Mouse (Mus musculus) urinary bladder, adult 18-20 months (tissue): ENCODE results near the gene Klhdc2.

Experiments used
- DNase-seq, 2 experiments: peaks; one replicate each; pipeline ENCODE4 v3.0.0; 2022; ENCODE audit warnings: low spot score in 2 of 2, mixed read lengths in 2 of 2

Gene Klhdc2

DNA sequence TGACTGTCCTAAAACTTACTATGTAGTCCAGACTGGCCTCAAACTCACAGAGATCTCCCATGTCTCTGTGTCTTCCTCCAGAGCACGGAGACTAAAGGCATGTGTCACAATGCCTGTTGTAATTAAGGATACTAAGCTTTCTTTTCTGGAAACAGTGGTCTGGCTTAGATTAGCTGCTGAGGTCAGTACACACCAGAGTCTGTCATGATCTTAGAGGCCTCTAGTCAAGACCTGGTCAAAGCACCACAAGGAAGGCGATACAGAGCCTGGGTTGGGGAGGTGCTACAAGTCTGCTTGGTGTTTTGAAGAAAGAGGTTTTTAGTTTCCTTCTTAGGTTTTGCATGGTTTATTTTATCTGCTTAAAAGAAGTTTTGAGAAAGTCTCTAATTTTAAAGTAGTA lies 3.9 kb downstream of the Klhdc2 start:
- DNase-seq = no peak

DNA sequence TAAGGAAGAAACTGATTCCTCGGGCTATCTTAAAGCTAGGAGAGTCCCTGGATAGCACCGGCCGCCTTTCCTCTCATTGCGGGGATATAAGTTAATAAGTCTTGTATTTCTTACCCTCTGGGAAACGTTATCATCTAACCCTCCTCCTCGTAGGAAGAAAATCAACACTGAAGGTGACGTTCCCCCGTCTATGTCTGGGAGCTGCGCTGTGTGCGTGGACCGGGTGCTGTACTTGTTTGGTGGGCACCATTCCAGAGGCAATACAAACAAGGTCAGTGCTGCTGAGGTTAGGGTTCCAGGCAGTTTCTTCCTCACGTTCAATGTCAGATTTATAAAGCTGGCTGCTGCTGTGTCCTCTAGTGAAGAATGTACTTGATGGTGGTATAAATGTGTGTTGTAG lies 5.7 kb downstream of the Klhdc2 start:
- no peak for DNase-seq

DNA sequence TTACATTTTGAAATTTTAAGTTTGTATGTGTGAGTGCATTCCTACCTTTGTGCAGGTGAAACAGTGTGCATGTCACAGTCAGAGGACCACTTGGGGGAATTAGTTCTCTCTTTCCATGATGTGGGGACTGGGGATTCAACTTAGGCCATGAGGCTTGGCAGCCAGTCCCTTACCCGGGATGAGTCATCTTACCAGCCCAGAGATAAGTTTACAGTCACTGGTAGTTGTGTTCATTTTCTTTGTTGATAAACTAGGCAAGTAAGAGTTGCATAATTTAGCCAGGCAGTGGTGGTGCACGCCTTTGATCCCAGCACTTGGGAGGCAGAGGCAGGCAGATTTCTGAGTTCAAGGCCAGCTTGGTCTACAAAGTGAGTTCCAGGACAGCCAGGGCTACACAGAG lies 7.6 kb downstream of the Klhdc2 start:
- DNase-seq = no peak

DNA sequence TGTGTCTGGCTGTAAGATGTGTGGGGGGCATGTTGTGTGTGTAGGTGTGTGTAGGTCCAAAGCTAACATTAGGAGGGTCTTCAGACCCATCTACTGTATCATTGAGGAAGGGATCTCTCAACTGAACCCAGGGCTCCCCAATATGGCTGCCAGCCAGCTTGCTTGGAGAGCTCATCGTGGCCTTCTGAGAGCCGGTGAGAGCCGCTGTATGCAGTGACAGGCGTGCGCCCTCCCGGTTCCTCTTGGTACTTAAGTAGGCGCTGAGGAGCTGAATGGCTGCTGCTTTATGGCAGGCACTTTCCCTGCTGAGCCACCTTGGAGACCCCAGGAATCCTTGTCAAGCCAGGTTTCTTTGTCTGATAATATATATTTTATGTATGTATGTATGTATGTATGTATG lies 9.9 kb downstream of the Klhdc2 start:
- DNase-seq = no peak

DNA sequence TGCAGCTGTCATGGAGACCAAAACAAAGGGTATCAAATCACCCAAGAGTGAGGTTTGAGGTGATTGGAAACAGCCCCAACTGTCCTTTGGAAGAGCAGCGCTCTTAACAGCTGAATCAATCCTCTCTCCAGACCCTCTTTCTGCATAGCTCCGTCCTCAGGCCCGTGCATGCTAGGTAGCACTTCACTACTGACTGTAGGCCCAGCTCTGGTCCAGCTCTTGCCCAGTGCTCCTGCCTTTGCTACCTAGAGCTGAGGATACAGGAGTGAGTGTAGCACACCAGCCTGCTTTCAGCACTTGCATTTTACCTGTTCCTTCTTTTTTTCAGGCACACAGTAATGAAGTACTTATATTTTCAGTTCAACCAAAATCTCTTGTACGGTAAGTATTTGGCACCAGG lies 13.2 kb downstream of the Klhdc2 start:
- no peak for DNase-seq

DNA sequence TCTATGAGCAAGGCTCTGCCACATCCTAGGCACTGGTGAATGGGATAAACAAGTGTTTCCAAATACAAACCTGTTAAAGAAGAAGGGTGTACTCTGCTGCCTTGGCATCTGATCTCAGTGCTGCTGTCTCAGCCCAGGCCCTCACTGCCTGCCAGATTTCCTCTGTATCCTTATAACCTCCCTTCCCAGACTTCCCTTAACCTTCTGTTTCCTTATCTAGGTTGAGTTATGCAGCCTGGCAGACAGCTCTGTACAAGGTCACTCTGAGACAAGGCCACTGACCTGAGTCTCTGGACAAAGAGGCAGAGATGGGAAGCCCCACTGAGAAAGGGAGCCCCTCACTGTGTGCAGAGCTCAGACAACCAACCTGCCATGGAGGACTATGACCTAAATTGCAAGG lies 21.9 kb downstream of the Klhdc2 start:
- DNase-seq = no peak

DNA sequence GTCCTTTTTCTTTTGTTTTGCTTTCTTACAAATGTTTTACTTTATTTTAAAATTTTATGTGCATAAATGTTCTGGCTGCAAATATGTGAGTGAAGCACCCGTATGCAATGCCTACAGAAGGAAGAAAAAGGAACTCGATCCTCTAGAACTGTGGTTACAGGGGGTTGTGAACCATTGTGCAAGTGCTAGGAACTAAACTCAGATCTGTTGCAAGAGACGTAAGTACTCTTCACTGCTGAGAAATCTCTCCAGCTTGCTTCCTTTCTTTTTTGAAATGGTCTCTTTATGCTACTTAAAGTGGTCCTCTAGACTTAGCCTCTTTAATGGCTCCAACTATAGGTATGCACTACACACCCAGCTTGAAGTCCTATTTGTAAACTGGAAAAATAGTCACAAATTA lies 34.7 kb downstream of the Klhdc2 start:
- no peak for DNase-seq

DNA sequence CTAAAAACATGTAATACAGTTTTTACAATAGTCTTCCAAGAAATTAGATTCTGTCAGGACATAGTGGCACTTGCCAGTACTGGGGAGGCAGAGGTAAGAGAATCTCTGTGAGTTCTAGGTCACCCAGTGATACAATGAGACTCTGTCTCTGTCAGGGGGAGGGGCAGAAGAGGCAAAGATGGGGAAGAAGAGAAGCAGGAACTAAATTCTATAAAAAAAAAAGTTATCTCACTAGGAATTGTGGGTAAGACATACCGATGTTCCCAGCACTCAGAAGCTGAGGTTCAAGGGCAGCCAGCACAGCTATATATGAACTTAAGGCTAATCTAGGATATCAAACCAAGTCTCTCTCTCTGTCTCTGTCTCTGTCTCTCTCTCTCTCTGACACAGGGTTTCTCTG lies 35.7 kb downstream of the Klhdc2 start:
- DNase-seq = no peak

DNA sequence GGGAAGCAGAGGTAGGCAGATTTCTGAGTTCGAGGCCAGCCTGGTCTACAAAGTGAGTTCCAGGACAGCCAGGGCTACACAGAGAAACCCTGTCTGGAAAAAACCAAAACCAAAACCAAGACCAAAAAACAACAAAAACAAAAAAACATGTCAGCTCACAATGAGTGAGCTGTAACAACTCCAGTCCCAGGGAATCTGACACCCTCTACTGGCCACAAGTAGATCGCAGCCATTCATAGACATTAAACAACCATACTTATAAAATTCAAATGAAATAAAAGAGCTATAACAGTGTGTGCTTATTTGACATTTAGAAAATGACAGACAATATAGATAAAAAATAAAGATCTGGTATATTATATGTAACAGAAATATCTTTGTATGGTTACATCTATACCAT lies 37.1 kb downstream of the Klhdc2 start:
- peak in 1 of 2 experiments; percentile 5 for DNase-seq

DNA sequence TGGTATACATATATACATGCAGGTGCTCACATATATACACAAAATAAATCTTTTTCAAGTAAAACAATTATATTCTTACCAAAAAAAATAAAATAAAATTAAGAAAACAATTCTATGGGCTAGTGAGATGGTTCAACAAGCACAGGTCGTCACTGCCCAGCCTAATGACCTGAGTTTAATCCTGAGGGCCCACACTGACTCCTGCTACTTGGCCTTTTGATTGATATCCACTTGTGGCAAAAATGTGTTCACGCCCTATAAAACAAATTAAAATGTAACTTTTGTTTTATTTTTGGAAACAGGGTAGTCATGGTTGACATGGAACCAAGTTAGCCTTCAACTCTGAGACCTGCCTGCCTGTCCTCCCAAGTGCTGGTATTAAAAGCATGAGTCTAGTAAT lies 53.4 kb downstream of the Klhdc2 start:
- no peak for DNase-seq

DNA sequence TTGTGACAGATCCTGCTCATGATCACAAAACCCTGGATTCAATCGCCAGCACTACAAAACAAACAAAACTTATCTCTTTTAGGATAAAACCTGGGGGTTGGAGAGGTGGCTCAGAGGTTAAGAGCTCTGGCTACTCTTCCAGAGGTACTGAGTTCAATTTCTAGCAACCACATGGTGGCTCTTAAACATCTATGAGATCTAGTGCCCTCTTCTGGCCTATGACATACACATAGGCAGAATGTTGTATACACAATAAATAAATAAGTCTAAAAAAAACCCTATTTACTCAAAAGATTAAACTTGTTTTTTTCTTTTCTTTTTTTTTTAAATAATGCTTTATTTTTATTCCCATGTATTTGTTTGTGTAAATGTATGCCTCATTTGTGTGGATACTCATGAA lies 55.2 kb downstream of the Klhdc2 start:
- no peak for DNase-seq

DNA sequence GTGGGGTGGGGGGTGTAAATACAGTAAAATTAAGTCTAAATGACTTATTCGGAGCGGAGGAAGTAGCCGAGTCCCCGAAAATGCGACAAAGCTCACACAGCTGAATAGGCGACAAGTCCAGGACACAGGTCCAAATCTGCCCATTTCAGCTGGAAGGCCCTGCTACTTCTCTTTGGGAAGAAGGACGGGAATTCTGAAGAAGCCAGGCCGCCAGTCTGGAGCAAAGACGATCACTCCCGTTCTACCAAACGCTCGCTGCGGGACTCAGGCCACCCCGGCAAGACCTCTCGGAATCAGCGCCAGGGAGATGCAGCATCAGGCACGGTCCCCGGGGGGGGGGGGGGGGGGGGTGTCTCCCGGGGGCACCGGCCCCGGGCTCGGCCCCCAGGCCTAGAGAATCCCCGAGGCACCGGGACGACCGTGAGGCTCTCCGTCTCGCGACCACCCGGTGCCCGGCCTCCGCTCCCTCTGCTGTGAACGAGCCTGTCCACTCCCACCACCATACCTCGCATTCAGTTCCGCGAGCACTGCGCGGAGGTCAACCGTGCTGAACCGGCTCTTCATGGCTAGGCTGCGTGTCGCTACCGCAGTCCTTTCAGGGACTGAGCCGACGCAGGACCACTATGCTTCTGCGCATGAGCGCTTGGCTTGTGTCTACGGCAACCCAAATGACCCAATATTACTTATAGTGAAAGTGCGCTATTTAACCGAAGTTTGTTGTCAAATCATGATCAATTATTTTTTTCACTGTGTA lies 60.2 kb downstream of the Klhdc2 start, which contains the start of gene Nemf:
Nemf (minus strand) TSS at position 620 of the 754 bp plus-strand sequence.
- DNase-seq = peak; percentile 72 to 80

DNA sequence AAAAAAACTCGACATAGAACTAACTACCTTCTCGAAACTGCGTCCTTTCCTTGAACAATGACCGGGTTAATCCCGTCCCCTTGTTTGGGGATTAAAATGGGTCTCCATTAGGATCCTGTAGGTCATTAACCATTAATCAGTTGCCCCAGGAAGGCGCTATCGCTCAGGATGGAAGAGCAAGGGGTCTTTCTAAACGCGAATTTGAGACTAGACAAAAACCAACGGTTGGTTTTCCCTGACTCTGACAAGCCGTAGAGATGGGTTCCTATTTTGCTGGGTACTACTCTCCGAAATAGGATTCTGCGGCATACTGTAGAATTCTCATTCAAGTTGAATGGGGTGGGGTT lies 60.8 kb downstream of the Klhdc2 start:
- no peak for DNase-seq
